Mouse (Mus musculus): ENCODE measurements around the gene Lamb1.

Gene Lamb1

GRCm38 (mm10) chr12:31265005-31265721 is at the start of gene Lamb1:
Gene Lamb1, plus strand, starts transcription at chr12:31265234.
- DNase-seq (ENCODE audit: low spot score): no peak

- DNase-seq (ENCODE audit: low spot score): no peak
Observed at GRCm38 (mm10) chr12:31217232-31217631, 47.8 kb upstream of the Lamb1 start.

GRCm38 (mm10) chr12:31218774-31219173 is 46.3 kb upstream of the Lamb1 start:
- DNase-seq (ENCODE audit: low spot score): no peak

GRCm38 (mm10) chr12:31221522-31221921 is 43.5 kb upstream of the Lamb1 start:
- DNase-seq (ENCODE audit: low spot score): no peak

GRCm38 (mm10) chr12:31222282-31222681 is 42.8 kb upstream of the Lamb1 start:
- no peak for DNase-seq (ENCODE audit: low spot score)

- DNase-seq (ENCODE audit: low spot score): no peak
Observed at GRCm38 (mm10) chr12:31222741-31223140, 42.3 kb upstream of the Lamb1 start.

- no peak for DNase-seq (ENCODE audit: low spot score)
Observed at GRCm38 (mm10) chr12:31225451-31225850, 39.6 kb upstream of the Lamb1 start.

- DNase-seq (ENCODE audit: low spot score): no peak
Observed at GRCm38 (mm10) chr12:31227167-31227566, 37.9 kb upstream of the Lamb1 start.

- DNase-seq (ENCODE audit: low spot score): no peak
Observed at GRCm38 (mm10) chr12:31228878-31229277, 36.2 kb upstream of the Lamb1 start.

- no peak for DNase-seq (ENCODE audit: low spot score)
Observed at GRCm38 (mm10) chr12:31232635-31233034, 32.4 kb upstream of the Lamb1 start.

GRCm38 (mm10) chr12:31235018-31235417 is 30.0 kb upstream of the Lamb1 start:
- DNase-seq (ENCODE audit: low spot score): no peak

GRCm38 (mm10) chr12:31236861-31237595 is 28.0 kb upstream of the Lamb1 start:
- DNase-seq (ENCODE audit: low spot score): no peak

GRCm38 (mm10) chr12:31239031-31239583 is 25.9 kb upstream of the Lamb1 start:
- no peak for DNase-seq (ENCODE audit: low spot score)

GRCm38 (mm10) chr12:31239798-31240197 is 25.2 kb upstream of the Lamb1 start:
- DNase-seq (ENCODE audit: low spot score): no peak

- DNase-seq (ENCODE audit: low spot score): no peak
Observed at GRCm38 (mm10) chr12:31240470-31240869, 24.6 kb upstream of the Lamb1 start, which contains the start of gene Gm6993. Gene Gm6993, plus strand, starts transcription at chr12:31240770.

- DNase-seq (ENCODE audit: low spot score): no peak
Observed at GRCm38 (mm10) chr12:31241595-31242342, 23.3 kb upstream of the Lamb1 start.

GRCm38 (mm10) chr12:31244001-31244400 is 21.0 kb upstream of the Lamb1 start:
- DNase-seq (ENCODE audit: low spot score): no peak

- no peak for DNase-seq (ENCODE audit: low spot score)
Observed at GRCm38 (mm10) chr12:31244691-31245090, 20.3 kb upstream of the Lamb1 start.

GRCm38 (mm10) chr12:31246153-31246552 is 18.9 kb upstream of the Lamb1 start:
- no peak for DNase-seq (ENCODE audit: low spot score)

GRCm38 (mm10) chr12:31246615-31247014 is 18.4 kb upstream of the Lamb1 start:
- DNase-seq (ENCODE audit: low spot score): no peak

- DNase-seq (ENCODE audit: low spot score): no peak
Observed at GRCm38 (mm10) chr12:31248165-31248564, 16.9 kb upstream of the Lamb1 start.

GRCm38 (mm10) chr12:31248681-31249080 is 16.4 kb upstream of the Lamb1 start:
- DNase-seq (ENCODE audit: low spot score): no peak
